Mouse (Mus musculus) cerebellum, adult 11-12 months (tissue): Measurements from ENCODE around the gene Flt4.
"Not testable (repeated sequence)": the region's sequence is repeated elsewhere in the genome, so short reads cannot be mapped to it uniquely, and the experiment has no call there.

Source experiments
- DNase-seq: peaks from one replicate; pipeline ENCODE4 v3.0.0; 2022

Flt4 gene

GRCm38 (mm10) chr11:49608938-49609867 is at the start of gene Flt4:
TSS of gene Flt4 (plus strand) at chr11:49609263.
- not testable (repeated sequence) for DNase-seq

- DNase-seq = not testable (repeated sequence)
These were observed 34.0 kb upstream of the Flt4 start for GRCm38 (mm10) chr11:49575054-49575453.

GRCm38 (mm10) chr11:49580452-49580851 is 28.6 kb upstream of the Flt4 start:
- DNase-seq = not testable (repeated sequence)

GRCm38 (mm10) chr11:49590213-49590612 is 18.9 kb upstream of the Flt4 start:
- DNase-seq = no peak

GRCm38 (mm10) chr11:49597149-49597548 is 11.9 kb upstream of the Flt4 start:
- not testable (repeated sequence) for DNase-seq

- DNase-seq = not testable (repeated sequence)
These were observed 757 bp upstream of the Flt4 start for GRCm38 (mm10) chr11:49608306-49608705.

- not testable (repeated sequence) for DNase-seq
These were observed 1.1 kb downstream of the Flt4 start for GRCm38 (mm10) chr11:49609868-49610824.

- not testable (repeated sequence) for DNase-seq
These were observed 2.3 kb downstream of the Flt4 start for GRCm38 (mm10) chr11:49611349-49611748.

GRCm38 (mm10) chr11:49612154-49612553 is 3.1 kb downstream of the Flt4 start:
- no peak for DNase-seq

GRCm38 (mm10) chr11:49613349-49613748 is 4.3 kb downstream of the Flt4 start:
- DNase-seq = no peak

- no peak for DNase-seq
These were observed 7.0 kb downstream of the Flt4 start for GRCm38 (mm10) chr11:49615856-49616725.

GRCm38 (mm10) chr11:49618476-49618875 is 9.4 kb downstream of the Flt4 start:
- no peak for DNase-seq

- no peak for DNase-seq
These were observed 12.9 kb downstream of the Flt4 start for GRCm38 (mm10) chr11:49621953-49622352.

- DNase-seq = no peak
These were observed 15.1 kb downstream of the Flt4 start for GRCm38 (mm10) chr11:49624156-49624555.

GRCm38 (mm10) chr11:49625863-49626262 is 16.8 kb downstream of the Flt4 start:
- DNase-seq = no peak

- DNase-seq = no peak
These were observed 17.7 kb downstream of the Flt4 start for GRCm38 (mm10) chr11:49626748-49627147.

GRCm38 (mm10) chr11:49631154-49631553 is 22.1 kb downstream of the Flt4 start:
- DNase-seq = no peak

- no peak for DNase-seq
These were observed 23.2 kb downstream of the Flt4 start for GRCm38 (mm10) chr11:49632256-49632655.

GRCm38 (mm10) chr11:49634101-49634500 is 25.0 kb downstream of the Flt4 start:
- DNase-seq = no peak

GRCm38 (mm10) chr11:49635671-49636070 is 26.6 kb downstream of the Flt4 start:
- DNase-seq = no peak

GRCm38 (mm10) chr11:49636449-49636848 is 27.4 kb downstream of the Flt4 start:
- DNase-seq = no peak

GRCm38 (mm10) chr11:49645677-49646076 is 36.6 kb downstream of the Flt4 start:
- DNase-seq = no peak
